Mouse (Mus musculus): ENCODE measurements at regions not wholly inside any gene's neighbourhood (a gene's known extent, or its start where the extent isn't known, plus 50 kb on each side); places are given as distances from the start of the nearest gene placed in this dataset.

DNA sequence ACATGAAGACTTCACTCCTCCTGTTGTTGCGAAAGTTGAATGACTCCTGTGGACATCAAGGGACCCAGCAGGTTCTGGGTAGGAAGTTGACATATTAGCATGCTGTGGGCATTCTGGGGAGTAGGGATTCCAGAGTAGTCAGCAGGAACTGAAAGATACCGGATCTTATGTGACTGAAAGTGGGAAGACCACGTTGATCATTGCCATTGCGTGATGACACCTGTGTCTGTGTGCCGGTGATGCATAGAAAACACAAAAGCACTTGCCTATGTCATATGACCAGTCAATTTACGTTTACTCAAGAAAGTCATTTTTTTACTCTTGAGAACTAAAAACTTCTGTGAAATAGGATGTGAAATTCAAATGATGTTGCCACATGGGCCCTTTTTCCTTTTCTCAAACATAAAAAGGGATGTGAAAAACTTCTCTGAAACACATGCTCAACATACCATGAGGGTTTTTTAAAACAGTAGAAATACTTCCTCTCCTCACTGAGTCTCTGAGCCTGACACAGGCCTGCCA lies 176.8 kb upstream of the Ahr start:
- H3K27me3 ChIP-seq (replicated peaks) = no peaks in the 10 kb centered on the region
- no peak overlapping the region for H3K4me2 ChIP-seq (replicated peaks)
- no peak overlapping the region for H3K27ac ChIP-seq
- no peak overlapping the region for H3K4me3 ChIP-seq
- H3K9ac ChIP-seq = no peak overlapping the region
- ATAC-seq (ENCODE audit: low FRiP score, low read depth) = no peak
- H3K9me3 ChIP-seq = no peaks in the 10 kb centered on the region
- H3K36me3 ChIP-seq = no peaks in the 10 kb centered on the region
- H3K4me1 ChIP-seq = no peaks in the 10 kb centered on the region
- WGBS = 89% methylated on average over 6 of the region's 6 CpGs

DNA sequence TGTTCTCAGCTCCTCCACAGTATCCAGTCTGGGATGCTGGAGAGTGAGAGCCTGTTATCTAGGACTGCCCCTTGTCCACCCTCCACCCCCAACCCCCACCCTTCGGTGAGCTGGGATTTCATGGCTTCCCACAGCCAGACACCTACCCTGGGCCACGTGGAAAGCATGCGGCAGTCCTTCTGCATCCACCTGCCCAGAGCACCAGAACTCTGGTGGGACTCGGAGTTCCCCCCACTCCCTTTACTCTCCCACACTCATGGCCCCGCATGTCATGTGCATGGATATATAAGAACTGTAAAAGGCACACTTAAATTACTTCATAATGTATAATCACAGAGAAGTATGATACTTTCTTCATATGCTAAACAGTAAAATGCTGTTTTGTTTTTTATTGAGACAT lies 175.5 kb upstream of the Ahr start:
- H3K27me3 ChIP-seq (replicated peaks) = no peaks in the 10 kb centered on the region
- H3K27ac ChIP-seq = no peak overlapping the region
- no peak overlapping the region for H3K4me3 ChIP-seq
- 79% methylated on average over 5 of the region's 5 CpGs for WGBS
- H3K9ac ChIP-seq = no peak overlapping the region
- H3K36me3 ChIP-seq = no peaks in the 10 kb centered on the region
- ATAC-seq (ENCODE audit: low FRiP score, low read depth) = no peak
- H3K4me1 ChIP-seq = no peaks in the 10 kb centered on the region
- H3K4me2 ChIP-seq (replicated peaks) = no peak overlapping the region
- H3K9me3 ChIP-seq = no peaks in the 10 kb centered on the region

DNA sequence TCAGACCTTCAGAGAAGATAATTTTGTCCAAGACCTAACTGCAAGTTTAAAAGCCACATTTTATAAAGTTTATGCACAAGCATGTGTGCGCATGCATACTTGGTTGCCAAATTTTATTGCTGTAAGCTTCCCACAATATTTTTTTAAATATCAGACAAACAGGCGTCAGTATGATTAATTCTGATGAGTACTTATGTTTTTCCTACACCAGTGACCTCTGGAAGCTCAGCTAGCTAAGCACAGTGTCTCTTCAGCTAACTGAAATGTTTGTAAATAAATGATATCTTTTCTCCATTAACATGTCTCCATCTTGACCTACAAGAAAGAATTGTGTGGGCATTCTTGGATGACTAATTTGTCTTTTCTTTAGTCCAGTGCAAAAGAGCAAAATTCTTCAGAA lies 168.6 kb upstream of the Ahr start:
- Histone ChIP-seq H3K4me2 (replicated peaks) (no peak overlapping the region), H3K4me3 (no peak overlapping the region), H3K9me3 (no peaks in the 10 kb centered on the region), H3K36me3 (no peaks in the 10 kb centered on the region), H3K27me3 (replicated peaks) (no peaks in the 10 kb centered on the region), H3K4me1 (no peaks in the 10 kb centered on the region), H3K27ac (no peak overlapping the region), H3K9ac (no peak overlapping the region)
- no peak for ATAC-seq (ENCODE audit: low FRiP score, low read depth)
- WGBS = 91% methylated on average over 2 of the region's 2 CpGs

DNA sequence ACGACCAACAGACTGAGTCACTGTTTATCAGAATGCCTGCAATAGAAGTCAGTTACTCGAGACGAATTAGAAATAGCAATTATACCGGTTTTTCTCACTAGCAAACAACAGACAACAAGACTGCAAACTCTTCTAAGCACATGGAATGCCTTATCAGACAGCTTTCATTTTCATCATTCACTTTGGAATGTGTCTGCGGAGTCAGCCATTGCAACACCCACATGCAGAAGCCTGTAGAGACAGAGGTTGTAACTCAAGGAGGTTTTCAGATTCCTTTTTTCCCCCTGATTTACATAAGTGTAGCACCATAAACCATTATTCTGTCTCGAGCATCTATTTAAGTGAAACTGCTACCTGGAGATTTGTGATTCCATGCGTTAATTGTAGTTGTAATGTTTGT lies 167.8 kb upstream of the Ahr start:
- Histone ChIP-seq H3K9ac (no peak overlapping the region), H3K4me3 (no peak overlapping the region), H3K27ac (no peak overlapping the region), H3K9me3 (no peaks in the 10 kb centered on the region), H3K27me3 (replicated peaks) (no peaks in the 10 kb centered on the region), H3K4me1 (no peaks in the 10 kb centered on the region), H3K4me2 (replicated peaks) (no peak overlapping the region), H3K36me3 (no peaks in the 10 kb centered on the region)
- 69% methylated on average over 7 of the region's 7 CpGs for WGBS
- ATAC-seq (ENCODE audit: low FRiP score, low read depth) = no peak

DNA sequence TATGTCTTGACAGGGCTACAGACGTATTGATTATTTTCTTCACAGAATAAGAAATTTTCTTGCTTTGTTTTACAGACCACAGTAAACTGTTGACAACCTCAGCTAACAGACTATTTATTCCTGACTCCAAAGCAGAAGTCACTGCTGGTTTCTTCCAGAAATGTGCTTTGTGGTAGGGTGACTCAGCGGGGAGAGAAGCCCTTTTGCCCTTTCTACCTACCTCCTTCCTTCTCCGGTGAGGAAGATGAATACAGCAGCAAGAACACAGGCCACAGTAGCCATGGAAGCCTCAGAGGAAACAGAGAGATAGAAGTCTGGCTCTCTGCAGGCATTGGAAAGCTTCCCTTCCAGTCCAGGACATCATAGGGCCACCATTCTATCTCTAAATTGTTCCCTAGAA lies 159.4 kb upstream of the Ahr start:
- ATAC-seq (ENCODE audit: low FRiP score, low read depth) = no peak
- no peaks in the 10 kb centered on the region for H3K36me3 ChIP-seq
- 82% methylated on average over 3 of the region's 3 CpGs for WGBS
- no peak overlapping the region for H3K4me3 ChIP-seq
- no peak overlapping the region for H3K9ac ChIP-seq
- H3K27me3 ChIP-seq (replicated peaks) = no peaks in the 10 kb centered on the region
- H3K4me1 ChIP-seq = no peaks in the 10 kb centered on the region
- no peak overlapping the region for H3K4me2 ChIP-seq (replicated peaks)
- no peak overlapping the region for H3K27ac ChIP-seq
- no peaks in the 10 kb centered on the region for H3K9me3 ChIP-seq

DNA sequence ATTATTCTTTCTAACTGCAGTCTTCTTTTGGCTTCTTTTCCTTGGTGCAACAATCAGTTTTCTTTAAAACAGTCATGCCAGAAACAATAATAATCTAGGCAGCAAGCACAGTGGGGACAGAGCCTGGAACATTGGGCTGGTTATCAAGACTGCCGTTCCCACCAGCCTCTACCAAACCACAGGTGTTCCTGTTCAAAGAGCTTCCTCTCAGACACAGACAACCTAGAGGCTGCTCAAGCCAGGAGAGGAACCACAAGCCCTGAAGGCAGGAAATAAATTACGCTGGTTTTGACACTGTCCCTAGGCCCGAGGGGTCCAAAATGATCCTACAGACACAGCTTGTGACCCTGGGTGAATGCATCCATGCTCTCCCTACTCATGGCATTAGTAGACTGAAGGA lies 156.1 kb upstream of the Ahr start:
- no peaks in the 10 kb centered on the region for H3K27me3 ChIP-seq (replicated peaks)
- WGBS = 76% methylated on average over 3 of the region's 3 CpGs
- H3K4me2 ChIP-seq (replicated peaks) = no peak overlapping the region
- ATAC-seq (ENCODE audit: low FRiP score, low read depth) = no peak
- no peaks in the 10 kb centered on the region for H3K4me1 ChIP-seq
- no peak overlapping the region for H3K27ac ChIP-seq
- no peak overlapping the region for H3K4me3 ChIP-seq
- H3K9ac ChIP-seq = no peak overlapping the region
- no peaks in the 10 kb centered on the region for H3K9me3 ChIP-seq
- no peaks in the 10 kb centered on the region for H3K36me3 ChIP-seq

DNA sequence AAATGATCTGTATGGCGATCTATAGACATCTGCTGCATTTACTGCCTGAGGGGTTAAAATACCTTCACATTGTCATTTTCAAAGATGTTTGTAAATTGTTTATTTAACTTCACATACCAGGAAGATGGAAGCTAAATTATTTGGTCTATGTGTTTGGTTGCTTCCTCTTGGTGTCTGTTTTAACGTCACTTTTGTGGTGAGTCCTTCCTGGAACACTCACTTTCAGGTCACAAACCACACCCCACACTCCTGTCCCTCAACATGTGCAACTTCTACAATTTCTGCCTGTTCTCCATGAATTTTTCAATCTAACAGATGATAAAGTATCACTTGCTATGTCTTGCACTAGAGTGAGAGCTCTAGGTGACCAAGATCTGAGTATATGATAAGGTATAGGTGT lies 151.4 kb upstream of the Ahr start:
- H3K4me1 ChIP-seq = no peaks in the 10 kb centered on the region
- H3K27me3 ChIP-seq (replicated peaks) = no peaks in the 10 kb centered on the region
- H3K4me3 ChIP-seq = no peak overlapping the region
- no peaks in the 10 kb centered on the region for H3K9me3 ChIP-seq
- no peaks in the 10 kb centered on the region for H3K36me3 ChIP-seq
- no peak overlapping the region for H3K27ac ChIP-seq
- H3K9ac ChIP-seq = no peak overlapping the region
- 87% methylated on average over 2 of the region's 2 CpGs for WGBS
- no peak for ATAC-seq (ENCODE audit: low FRiP score, low read depth)
- H3K4me2 ChIP-seq (replicated peaks) = no peak overlapping the region

DNA sequence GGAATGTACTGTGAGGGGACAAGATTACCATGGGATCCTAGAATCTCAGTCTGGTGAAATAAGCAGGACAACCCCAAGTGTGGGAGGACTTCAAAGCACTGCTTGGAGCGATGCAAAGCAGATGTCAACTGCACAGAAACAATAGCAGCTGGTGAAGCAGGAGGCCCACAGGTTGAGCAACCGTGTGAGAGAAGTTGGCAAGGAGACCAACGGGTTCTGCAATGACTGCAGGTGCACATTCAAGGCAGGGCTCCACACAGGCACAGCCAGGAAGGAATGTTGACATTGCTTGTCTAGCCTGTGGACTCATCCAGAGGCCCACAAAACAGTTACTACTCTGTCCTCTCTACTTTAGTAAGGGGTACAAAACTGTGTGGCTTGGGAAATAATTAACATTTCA lies 150.4 kb upstream of the Ahr start:
- no peak overlapping the region for H3K4me3 ChIP-seq
- no peaks in the 10 kb centered on the region for H3K4me1 ChIP-seq
- H3K27ac ChIP-seq = no peak overlapping the region
- no peak overlapping the region for H3K9ac ChIP-seq
- no peaks in the 10 kb centered on the region for H3K36me3 ChIP-seq
- ATAC-seq (ENCODE audit: low FRiP score, low read depth) = no peak
- no peaks in the 10 kb centered on the region for H3K27me3 ChIP-seq (replicated peaks)
- 75% methylated on average over 3 of the region's 3 CpGs for WGBS
- no peak overlapping the region for H3K4me2 ChIP-seq (replicated peaks)
- H3K9me3 ChIP-seq = no peaks in the 10 kb centered on the region

DNA sequence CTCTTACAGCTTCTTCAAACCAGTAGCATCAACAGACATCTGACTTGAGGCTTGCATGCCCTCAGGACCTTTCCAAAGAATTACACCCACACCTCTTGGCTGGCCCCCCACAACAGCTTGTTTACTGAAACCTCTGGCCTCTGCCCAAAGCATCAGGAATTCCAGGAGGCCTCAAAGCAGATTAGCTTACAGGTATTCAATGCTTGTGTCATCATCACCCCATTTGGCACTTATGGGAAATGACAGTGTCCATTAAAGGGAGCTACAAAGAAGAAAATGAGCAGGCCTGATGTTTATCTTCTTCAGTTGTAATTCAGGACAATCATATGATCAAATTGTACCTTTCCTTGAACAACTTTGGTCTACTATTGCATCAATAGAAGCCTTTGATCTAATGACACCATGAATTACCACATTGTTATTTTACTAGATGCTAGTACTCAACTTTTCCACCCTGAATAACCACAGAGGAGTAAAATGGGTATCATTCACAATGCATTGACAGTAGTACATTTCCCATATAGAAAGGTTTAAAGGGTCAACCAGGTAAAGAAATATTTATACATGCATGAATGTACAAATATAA lies 147.1 kb upstream of the Ahr start:
- Histone ChIP-seq H3K9me3 (no peaks in the 10 kb centered on the region), H3K9ac (no peak overlapping the region), H3K4me3 (no peak overlapping the region), H3K27me3 (replicated peaks) (no peaks in the 10 kb centered on the region), H3K27ac (no peak overlapping the region), H3K4me1 (no peaks in the 10 kb centered on the region), H3K36me3 (no peaks in the 10 kb centered on the region), H3K4me2 (replicated peaks) (no peak overlapping the region)
- ATAC-seq (ENCODE audit: low FRiP score, low read depth) = no peak

DNA sequence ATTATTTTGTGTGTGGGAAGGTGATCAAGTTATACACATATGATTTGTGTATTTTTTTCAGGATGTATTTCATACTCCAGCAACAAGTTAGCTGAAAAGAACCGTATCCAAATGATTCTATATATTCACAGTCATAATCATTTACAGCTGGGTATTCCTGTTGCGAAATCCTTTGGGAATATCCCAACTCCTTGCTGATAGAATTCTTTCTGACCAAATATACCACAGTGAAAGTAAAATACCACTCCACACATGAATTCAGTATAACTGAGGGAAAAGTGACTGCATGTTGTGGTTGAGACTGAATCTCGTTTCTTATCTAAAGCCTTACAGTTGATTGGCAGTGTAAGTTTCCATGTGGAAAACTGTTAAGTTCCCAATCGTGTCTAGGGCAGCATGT lies 145.1 kb upstream of the Ahr start:
- no peaks in the 10 kb centered on the region for H3K4me1 ChIP-seq
- 84% methylated on average over 4 of the region's 4 CpGs for WGBS
- no peak for ATAC-seq (ENCODE audit: low FRiP score, low read depth)
- H3K9me3 ChIP-seq = no peaks in the 10 kb centered on the region
- no peak overlapping the region for H3K4me3 ChIP-seq
- no peak overlapping the region for H3K27ac ChIP-seq
- no peaks in the 10 kb centered on the region for H3K36me3 ChIP-seq
- no peak overlapping the region for H3K4me2 ChIP-seq (replicated peaks)
- H3K9ac ChIP-seq = no peak overlapping the region
- no peaks in the 10 kb centered on the region for H3K27me3 ChIP-seq (replicated peaks)

DNA sequence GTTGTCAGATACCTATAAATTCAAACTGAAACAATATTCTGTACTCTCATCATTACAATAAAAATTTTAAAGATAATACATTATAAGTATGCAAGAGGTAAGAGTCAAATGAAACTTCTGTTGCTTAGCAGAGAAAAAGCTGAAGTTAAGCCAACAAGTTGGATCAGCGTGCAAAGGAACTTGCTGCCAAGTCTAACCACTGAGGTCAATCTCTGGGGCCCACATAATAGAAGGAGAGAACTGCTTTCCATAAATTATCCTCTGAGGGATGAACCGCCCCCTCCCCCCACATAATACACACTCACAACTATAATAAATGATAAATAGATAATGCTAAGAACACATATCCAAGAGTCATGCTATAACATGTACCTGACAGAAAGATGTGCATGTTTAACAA lies 144.2 kb upstream of the Ahr start:
- H3K27me3 ChIP-seq (replicated peaks) = no peaks in the 10 kb centered on the region
- ATAC-seq (ENCODE audit: low FRiP score, low read depth) = no peak
- no peak overlapping the region for H3K4me2 ChIP-seq (replicated peaks)
- H3K27ac ChIP-seq = no peak overlapping the region
- no peaks in the 10 kb centered on the region for H3K36me3 ChIP-seq
- H3K9me3 ChIP-seq = no peaks in the 10 kb centered on the region
- WGBS = 78% methylated on average over 2 of the region's 2 CpGs
- no peak overlapping the region for H3K9ac ChIP-seq
- no peak overlapping the region for H3K4me3 ChIP-seq
- no peaks in the 10 kb centered on the region for H3K4me1 ChIP-seq

DNA sequence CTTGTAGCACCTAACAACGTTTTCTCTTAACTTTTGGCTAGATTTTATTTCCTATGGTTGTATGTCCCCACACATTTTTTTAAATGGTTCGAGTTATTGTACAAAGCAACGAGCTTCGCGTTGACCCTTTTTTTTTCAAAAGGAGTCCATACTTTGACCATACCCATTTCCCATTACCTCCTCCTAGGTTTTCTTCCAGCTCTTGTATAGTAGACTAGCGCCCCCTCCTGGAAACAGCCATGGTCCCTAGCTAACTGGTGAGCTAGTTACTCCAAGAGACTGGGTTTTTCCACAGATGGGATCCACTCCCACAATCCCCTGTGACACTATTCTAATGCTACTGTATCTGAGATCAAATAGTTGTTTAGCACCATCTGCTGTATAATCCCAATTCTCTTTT lies 139.6 kb upstream of the Ahr start:
- Histone ChIP-seq H3K27ac (no peak overlapping the region), H3K9me3 (no peaks in the 10 kb centered on the region), H3K4me3 (no peak overlapping the region), H3K4me2 (replicated peaks) (no peak overlapping the region), H3K9ac (no peak overlapping the region), H3K36me3 (no peaks in the 10 kb centered on the region), H3K27me3 (replicated peaks) (no peaks in the 10 kb centered on the region), H3K4me1 (no peaks in the 10 kb centered on the region)
- WGBS = 52% methylated on average over 6 of the region's 6 CpGs
- no peak for ATAC-seq (ENCODE audit: low FRiP score, low read depth)

DNA sequence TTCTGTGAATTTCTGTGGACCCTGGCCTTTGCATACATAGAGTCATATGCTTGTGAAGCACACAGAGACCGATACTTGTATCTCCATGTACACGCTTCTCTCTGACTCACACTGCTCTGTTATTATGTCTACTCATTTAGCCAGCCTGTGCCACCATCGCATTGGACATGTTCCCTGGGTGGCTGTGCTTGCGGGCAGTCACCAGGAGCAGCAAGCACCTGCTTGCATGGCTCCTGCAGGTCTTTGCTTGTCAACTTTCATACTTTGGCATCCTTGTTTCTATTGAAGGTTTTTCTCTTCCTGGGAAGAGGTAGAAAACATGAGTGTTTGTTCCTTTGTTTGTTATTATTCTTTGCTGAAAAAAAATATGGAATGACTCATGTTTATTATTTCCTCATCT lies 136.1 kb upstream of the Ahr start:
- H3K4me2 ChIP-seq (replicated peaks) = no peak overlapping the region

More for the DNA sequence above, 136.1 kb upstream of the Ahr start:
- no peak overlapping the region for H3K27ac ChIP-seq
- H3K4me1 ChIP-seq = no peaks in the 10 kb centered on the region
- ATAC-seq (ENCODE audit: low FRiP score, low read depth) = no peak
- H3K9me3 ChIP-seq = no peaks in the 10 kb centered on the region
- WGBS = 90% methylated on average over 4 of the region's 4 CpGs
- no peaks in the 10 kb centered on the region for H3K27me3 ChIP-seq (replicated peaks)
- no peaks in the 10 kb centered on the region for H3K36me3 ChIP-seq
- H3K9ac ChIP-seq = no peak overlapping the region
- H3K4me3 ChIP-seq = no peak overlapping the region

Measured in neural tube, embryonic 12.5 days (tissue).